Mouse (Mus musculus) limb, embryonic 11.5 days (tissue): Measurements from ENCODE around the gene Epha4. TPM values are rescaled to one million over a fixed set of nuclear protein-coding genes. Genes with fewer than 3 reads are reported as not detected.

Experiments used
- ATAC-seq: fragments of 200-750 bp; cut with Nextera tagmentation; 2 replicates; pipeline ENCODE4 v1.8.0; 2017; ENCODE audit warnings: low read depth; ENCODE audit not compliant: insufficient number of reproducible peaks, low FRiP score, low TSS enrichment
- DNase-seq: peaks from one replicate; pipeline ENCODE4 v3.0.0-alpha.2; 2015; ENCODE audit warnings: low spot score
- H3K27ac ChIP-seq: fragments of 300-500 bp; sonication (generic); replicated peaks from 2 replicates; pipeline ENCODE4 v1.5.1; 2014; ENCODE audit warnings: low read depth, mild to moderate bottlenecking, low read length
- H3K27me3 ChIP-seq: fragments of 300-500 bp; sonication (generic); 2 replicates; pipeline ENCODE4 v1.6.1; 2014; ENCODE audit warnings: mild to moderate bottlenecking, low read length, mixed read lengths; ENCODE audit not compliant: control insufficient read depth, insufficient read depth
- H3K36me3 ChIP-seq: fragments of 300-500 bp; sonication (generic); 2 replicates; pipeline ENCODE4 v1.6.1; 2014; ENCODE audit warnings: mild to moderate bottlenecking, low read length, moderate library complexity, mixed read lengths; ENCODE audit not compliant: control insufficient read depth, insufficient read depth
- H3K4me1 ChIP-seq: fragments of 300-500 bp; sonication (generic); 2 replicates; pipeline ENCODE4 v1.6.1; 2014; ENCODE audit warnings: low read length, mixed read lengths; ENCODE audit not compliant: control insufficient read depth, insufficient read depth
- H3K4me2 ChIP-seq: fragments of 300-500 bp; sonication (generic); 2 replicates; pipeline ENCODE4 v1.6.1; 2014; ENCODE audit warnings: low read depth, mild to moderate bottlenecking, moderate library complexity; ENCODE audit not compliant: severe bottlenecking
- H3K4me3 ChIP-seq: fragments of 300-500 bp; sonication (generic); 2 replicates; pipeline ENCODE4 v1.5.1; 2014; ENCODE audit warnings: low read depth, low read length
- H3K9ac ChIP-seq: fragments of 300-500 bp; sonication (generic); 2 replicates; pipeline ENCODE4 v1.6.1; 2014; ENCODE audit warnings: mild to moderate bottlenecking, low read length
- H3K9me3 ChIP-seq: fragments of 300-500 bp; sonication (generic); 2 replicates; pipeline ENCODE4 v1.6.1; 2016; ENCODE audit warnings: low read length; ENCODE audit not compliant: control insufficient read depth
- WGBS: fragments of 180-500 bp; shearing (Covaris S2); extraction: QIAGEN DNeasy Blood & Tissue Kit; methylation state at CpG from one replicate; pipeline ENCODE4 v1.1.7; 2014; 5-methylcytosine and 5-hydroxymethylcytosine counted together
- polyA plus RNA-seq: library from polyadenylated mRNA; unstranded; fragments of >200 nt; fragmentation: Nextera tagmentation; extraction: Ambion mirVana; gene quantifications from 2 replicates; pipeline ENCODE4 v1.2.1, GENCODE M21; 2014

Gene Epha4
- polyA plus RNA-seq, 1 experiment from 2014 or later = 41.9 TPM

DNA sequence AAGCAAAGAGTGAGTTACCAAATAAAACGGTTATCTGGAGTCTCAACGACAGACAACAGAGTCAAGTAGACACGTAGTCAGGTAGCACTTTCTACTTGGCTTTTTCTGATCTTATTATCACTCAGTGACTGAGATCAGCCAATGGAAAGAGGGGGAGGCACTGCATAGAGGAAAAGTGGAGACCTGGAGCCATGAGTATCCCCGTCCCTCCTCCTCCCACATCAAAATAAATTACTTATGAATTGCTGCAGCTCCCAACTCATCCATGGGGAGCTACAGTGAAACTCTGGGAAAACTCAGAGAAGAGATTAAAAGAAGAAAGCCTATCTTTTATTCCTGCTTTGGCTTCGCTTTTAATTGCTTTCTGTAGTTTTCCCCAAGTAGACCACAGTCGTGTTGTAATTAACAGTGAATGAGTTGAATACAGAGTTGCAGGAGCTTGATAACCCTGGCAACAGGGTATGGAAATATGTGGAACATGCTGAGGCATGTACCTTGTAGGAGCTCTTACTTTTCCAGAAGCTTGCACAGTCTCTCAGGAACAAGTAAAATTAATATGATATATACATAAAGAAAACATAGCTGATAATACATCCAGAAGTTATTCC is 17.8 kb upstream of the Epha4 start:
- Histone ChIP-seq H3K27me3 (no peaks in the 10 kb centered on the region), H3K4me3 (no peak overlapping the region), H3K4me1 (no peaks in the 10 kb centered on the region), H3K27ac (no peak overlapping the region), H3K9ac (no peak overlapping the region), H3K4me2 (no peak overlapping the region), H3K9me3 (no peaks in the 10 kb centered on the region), H3K36me3 (no peaks in the 10 kb centered on the region)
- 45% methylated on average over 6 of the region's 6 CpGs for WGBS
- ATAC-seq (no peak), DNase-seq (no peak)

DNA sequence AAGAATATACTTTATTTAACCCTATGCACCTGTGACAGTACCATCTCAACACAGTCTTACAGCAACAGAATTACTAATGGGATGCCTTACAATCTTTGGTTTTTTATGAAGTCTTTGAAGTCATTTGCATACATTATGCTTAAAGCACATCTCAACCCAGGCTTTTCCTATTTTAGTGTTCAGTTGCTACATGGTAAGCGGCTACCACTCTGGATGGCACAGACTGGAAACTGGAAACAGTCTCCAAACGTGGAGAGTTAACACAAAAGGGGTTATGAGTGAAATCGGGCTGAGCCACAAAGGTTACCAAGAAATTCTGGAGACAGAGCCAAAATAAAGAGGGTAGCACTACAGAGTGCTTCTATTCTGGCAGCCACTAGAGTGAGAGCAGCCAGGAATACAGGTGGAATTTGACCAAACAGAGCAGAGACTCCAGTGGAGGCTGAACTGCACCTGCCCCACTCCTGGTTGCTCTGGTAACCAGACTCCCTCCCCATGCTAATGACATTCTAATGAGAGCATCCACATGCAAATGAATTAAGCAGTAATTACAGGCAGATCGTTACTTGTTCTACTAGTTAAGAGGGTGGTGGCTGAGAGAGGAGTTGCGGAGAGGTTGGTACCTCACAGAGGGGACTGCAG is 17.2 kb upstream of the Epha4 start:
- Histone ChIP-seq H3K4me2 (no peak overlapping the region), H3K4me3 (no peak overlapping the region), H3K36me3 (no peaks in the 10 kb centered on the region), H3K9ac (no peak overlapping the region), H3K27ac (no peak overlapping the region), H3K9me3 (no peaks in the 10 kb centered on the region), H3K4me1 (no peaks in the 10 kb centered on the region), H3K27me3 (no peaks in the 10 kb centered on the region)
- no peak for DNase-seq
- ATAC-seq = no peak
- 51% methylated on average over 5 of the region's 5 CpGs for WGBS

- WGBS = 79% methylated on average over 8 of the region's 8 CpGs
- peaks cover 5% of the 10 kb centered on the region; the same call in 1 of the 2 replicates for H3K4me1 ChIP-seq
- ATAC-seq = no peak
These were observed 10.2 kb upstream of the Epha4 start for GRCm38 (mm10) chr1:77525082-77525481.

GRCm38 (mm10) chr1:77523354-77523753 is 8.5 kb upstream of the Epha4 start:
- Histone ChIP-seq H3K4me3 (no peak overlapping the region), H3K9ac (no peak overlapping the region), H3K27ac (no peak overlapping the region), H3K27me3 (no peaks in the 10 kb centered on the region), H3K4me1 (peaks cover 5% of the 10 kb centered on the region; the same call in 1 of the 2 replicates), H3K36me3 (no peaks in the 10 kb centered on the region), H3K9me3 (no peaks in the 10 kb centered on the region), H3K4me2 (no peak overlapping the region)
- ATAC-seq = no peak
- DNase-seq = no peak
- WGBS = 76% methylated on average over 2 of the region's 2 CpGs

More at GRCm38 (mm10) chr1:77525082-77525481, 10.2 kb upstream of the Epha4 start:
- H3K4me2 ChIP-seq = no peak overlapping the region
- no peaks in the 10 kb centered on the region for H3K9me3 ChIP-seq
- no peaks in the 10 kb centered on the region for H3K36me3 ChIP-seq
- H3K27me3 ChIP-seq = no peaks in the 10 kb centered on the region
- DNase-seq = no peak
- no peak overlapping the region for H3K4me3 ChIP-seq
- H3K9ac ChIP-seq = no peak overlapping the region
- H3K27ac ChIP-seq = no peak overlapping the region

DNA sequence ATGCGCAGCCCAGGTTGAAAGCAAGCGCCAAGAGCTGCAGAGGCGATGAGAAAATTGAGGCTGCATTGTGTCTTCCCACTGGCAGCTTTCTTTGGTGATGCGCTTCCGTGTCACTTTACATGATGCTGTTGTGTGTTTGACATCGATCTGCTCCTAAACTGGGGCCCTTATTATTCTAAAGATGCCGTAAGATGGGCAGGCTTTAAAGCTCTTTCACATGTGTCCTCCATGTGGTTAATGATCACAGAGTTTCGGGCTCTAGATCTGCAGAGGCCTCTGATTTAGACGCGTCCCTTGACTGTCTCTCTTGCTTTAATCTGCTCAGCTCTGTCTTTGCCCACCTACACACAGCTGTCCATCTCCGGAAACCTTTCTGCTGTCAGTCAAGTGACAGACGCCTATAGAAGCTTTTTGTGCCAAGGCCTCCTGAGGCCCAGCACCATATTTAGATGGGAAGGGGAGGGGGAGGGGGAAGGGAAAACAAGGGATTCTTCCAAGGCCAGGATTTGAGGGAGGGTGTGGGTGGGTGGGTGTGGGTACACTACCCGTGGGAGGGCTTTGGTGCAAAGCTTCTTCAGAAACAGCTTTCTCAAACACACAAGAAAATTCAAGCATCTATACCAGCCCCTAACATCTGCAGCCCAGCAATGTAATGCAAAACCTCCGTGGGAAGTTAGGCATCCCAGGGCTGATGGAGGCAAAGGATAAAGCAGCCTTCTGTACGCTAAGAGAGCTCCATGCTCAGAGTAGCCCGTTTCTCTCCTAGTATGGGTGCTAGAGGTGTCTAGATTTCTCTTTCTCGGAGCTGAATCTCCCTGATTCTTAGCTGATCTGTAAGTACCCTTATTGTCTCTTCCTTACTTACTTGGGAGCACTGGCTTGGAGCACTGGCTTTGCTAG is 7.0 kb upstream of the Epha4 start:
- H3K4me2 ChIP-seq = peak overlapping the region; percentile 28; the same call in 1 of the 2 replicates
- no peak overlapping the region for H3K9ac ChIP-seq
- ATAC-seq (no peak), DNase-seq (no peak)
- no peak overlapping the region for H3K4me3 ChIP-seq
- peaks cover 5% of the 10 kb centered on the region; the same call in 1 of the 2 replicates for H3K4me1 ChIP-seq
- 21% methylated on average over 17 of the region's 17 CpGs for WGBS
- H3K27ac ChIP-seq = no peak overlapping the region
- no peaks in the 10 kb centered on the region for H3K27me3 ChIP-seq
- H3K9me3 ChIP-seq = no peaks in the 10 kb centered on the region
- no peaks in the 10 kb centered on the region for H3K36me3 ChIP-seq

- no peak for ATAC-seq
- H3K4me3 ChIP-seq = no peak overlapping the region
- H3K27ac ChIP-seq = no peak overlapping the region
- peaks cover 8% of the 10 kb centered on the region; the same call in 1 of the 2 replicates for H3K4me1 ChIP-seq
- no peak for DNase-seq
- WGBS = 85% methylated on average over 3 of the region's 3 CpGs
- H3K9ac ChIP-seq = no peak overlapping the region
- H3K9me3 ChIP-seq = no peaks in the 10 kb centered on the region
- no peak overlapping the region for H3K4me2 ChIP-seq
- H3K27me3 ChIP-seq = no peaks in the 10 kb centered on the region
- H3K36me3 ChIP-seq = no peaks in the 10 kb centered on the region
These were observed 3.8 kb upstream of the Epha4 start for GRCm38 (mm10) chr1:77518715-77519114.

DNA sequence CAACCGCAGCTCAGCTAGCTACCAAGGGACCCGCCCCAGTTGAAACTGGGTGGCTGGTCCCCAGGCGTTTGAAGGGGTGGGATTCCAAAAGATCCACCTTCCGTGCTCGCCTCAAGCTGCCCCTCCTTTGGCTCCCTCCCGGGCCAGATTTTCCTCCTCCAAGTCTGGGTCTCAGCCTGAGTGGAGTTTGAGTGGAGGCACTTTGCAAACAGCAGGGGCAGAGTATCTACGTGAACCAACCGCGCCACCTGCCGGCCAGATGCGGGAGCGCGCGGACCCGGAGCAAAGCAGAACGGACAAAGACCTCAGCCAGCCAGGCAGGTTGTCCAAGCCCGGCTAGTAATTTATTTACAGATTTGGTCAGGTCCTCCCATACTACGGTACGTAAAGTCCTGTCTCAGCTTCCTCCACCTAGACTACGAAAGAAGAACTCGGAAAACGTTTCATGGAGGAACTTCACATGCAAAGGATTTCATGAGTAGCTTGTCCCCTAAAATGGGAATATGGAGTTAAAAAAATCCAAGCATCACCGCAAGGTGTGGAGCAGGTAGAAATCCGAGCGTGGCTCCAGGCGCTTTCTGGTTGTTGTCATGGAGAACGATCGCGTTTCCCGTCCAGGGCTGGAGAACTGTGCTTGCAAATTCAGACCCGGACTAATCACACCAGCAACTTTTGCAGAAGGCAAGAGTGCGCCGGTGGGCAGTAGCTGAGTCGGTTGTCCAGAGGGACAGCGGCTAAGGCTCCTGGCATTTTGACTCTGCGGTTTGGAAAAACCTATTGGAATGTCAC is 1.5 kb upstream of the Epha4 start:
- H3K27me3 ChIP-seq = no peaks in the 10 kb centered on the region
- no peaks in the 10 kb centered on the region for H3K9me3 ChIP-seq
- no peaks in the 10 kb centered on the region for H3K36me3 ChIP-seq
- peak overlapping the region; percentile 85 for H3K4me2 ChIP-seq
- ATAC-seq = peak; percentile 42; the same call in 1 of the 2 replicates
- peak overlapping the region; percentile 56 for H3K9ac ChIP-seq
- peak overlapping the region; percentile 78 for H3K4me3 ChIP-seq
- DNase-seq = peak; percentile 98
- H3K4me1 ChIP-seq = peaks cover 9% of the 10 kb centered on the region
- 1% methylated on average over 36 of the region's 36 CpGs for WGBS
- H3K27ac ChIP-seq = no peak overlapping the region; the same call in 1 of the 2 replicates

DNA sequence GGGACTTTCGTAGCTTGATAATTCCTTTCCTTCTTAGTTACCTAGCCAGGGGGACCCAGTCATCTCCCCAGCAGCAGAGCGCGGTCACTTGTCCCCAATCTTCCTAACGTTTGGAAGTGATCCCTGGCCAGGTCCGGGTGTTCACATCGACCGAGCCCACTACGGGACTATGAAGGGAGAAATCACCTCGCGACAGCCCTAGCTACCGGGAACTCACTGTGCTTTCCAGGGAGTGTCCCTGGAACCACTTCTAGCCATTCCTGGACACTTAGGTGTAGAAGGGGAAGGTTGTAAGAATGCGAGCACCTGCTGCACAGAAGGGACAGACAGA is 728 bp upstream of the Epha4 start:
- peaks cover 15% of the 10 kb centered on the region for H3K4me1 ChIP-seq
- H3K4me2 ChIP-seq = peak overlapping the region; percentile 85
- peak overlapping the region; percentile 78 for H3K4me3 ChIP-seq
- no peak for ATAC-seq
- peak overlapping the region; percentile 56 for H3K9ac ChIP-seq
- no peaks in the 10 kb centered on the region for H3K36me3 ChIP-seq
- H3K9me3 ChIP-seq = no peaks in the 10 kb centered on the region
- no peak for DNase-seq
- under 1% methylated on average over 12 of the region's 12 CpGs for WGBS
- H3K27me3 ChIP-seq = no peaks in the 10 kb centered on the region
- no peak overlapping the region; the same call in 1 of the 2 replicates for H3K27ac ChIP-seq
